Mouse (Mus musculus) lung, postnatal 14 days (tissue): ENCODE results near the gene Olfr603.
"Not testable (repeated sequence)": the region's sequence is repeated elsewhere in the genome, so short reads cannot be mapped to it uniquely, and the experiment has no call there.

ENCODE experiments used
- DNase-seq: peaks from one replicate; pipeline ENCODE4 v3.0.0; 2021

The Olfr603 gene

DNA sequence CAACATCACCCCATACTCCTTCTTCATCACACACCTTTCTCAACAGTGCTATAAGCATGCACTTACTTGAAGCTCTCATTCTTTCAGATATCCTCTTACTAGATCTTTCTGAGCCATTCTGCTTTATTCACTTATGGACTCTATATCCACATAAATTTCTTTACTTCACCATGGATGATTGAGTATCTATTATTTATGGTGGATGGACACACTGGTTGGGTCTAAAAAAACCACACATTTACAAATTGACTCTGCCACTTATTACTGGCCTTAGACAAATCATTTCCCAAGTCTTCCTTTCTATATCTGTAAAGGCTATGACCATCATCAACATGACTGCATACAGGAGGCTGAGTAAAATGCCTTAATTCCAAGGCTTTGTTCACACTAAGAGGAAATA lies at the start of gene Olfr603:
Olfr603 (minus strand) TSS at position 101 of the 400 bp plus-strand sequence.
- DNase-seq = no peak

GRCm38 (mm10) chr7:103414772-103415171 lies 28.8 kb upstream of the Olfr603 start, which contains the start of gene Usp17lc:
Usp17lc (plus strand) TSS chr7:103415072.
- DNase-seq = not testable (repeated sequence)

GRCm38 (mm10) chr7:103406521-103407055 lies 20.6 kb upstream of the Olfr603 start:
- DNase-seq = not testable (repeated sequence)

DNA sequence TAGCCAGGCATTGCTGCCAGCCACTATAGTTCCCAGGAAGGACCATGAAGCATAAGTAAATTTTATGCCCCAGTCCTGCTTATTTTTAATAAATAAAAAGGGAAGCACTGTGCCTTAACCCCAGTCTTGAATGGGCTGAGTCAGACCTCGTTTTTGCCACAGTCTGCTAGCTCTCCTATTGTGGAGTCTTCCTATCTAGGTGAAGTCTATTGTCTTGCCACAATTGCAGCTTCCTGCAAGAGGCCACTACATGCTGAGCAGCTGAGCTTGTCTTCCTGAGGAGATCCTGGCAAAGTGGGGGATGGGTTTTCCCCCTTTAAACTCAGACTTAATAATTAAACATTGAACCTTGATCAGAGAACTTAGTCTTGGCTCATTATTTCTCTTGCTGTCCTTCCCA lies 13.0 kb upstream of the Olfr603 start:
- no peak for DNase-seq

GRCm38 (mm10) chr7:103397758-103398157 lies 11.8 kb upstream of the Olfr603 start:
- no peak for DNase-seq

DNA sequence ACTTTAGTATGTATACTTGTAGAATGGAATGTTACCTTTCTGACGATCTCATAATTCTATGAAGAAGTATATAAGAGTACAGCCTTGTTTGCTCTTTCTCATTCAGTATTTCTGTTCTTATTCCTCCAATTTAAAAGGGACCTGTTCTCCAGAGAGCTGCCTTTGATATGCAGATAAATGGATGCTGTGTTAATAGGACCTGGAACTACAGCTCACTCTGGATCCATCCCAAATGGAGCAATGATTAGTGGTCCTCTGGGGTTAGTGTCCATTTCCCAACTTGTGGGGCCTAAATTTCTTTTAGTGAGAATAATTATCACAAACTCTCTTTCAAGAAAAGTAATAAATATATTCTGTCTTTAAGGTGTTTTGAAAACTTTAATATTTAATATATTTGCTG lies 23.4 kb downstream of the Olfr603 start, which contains the start of gene Olfr601:
Olfr601 (minus strand) TSS at position 101 of the 400 bp plus-strand sequence.
- no peak for DNase-seq

DNA sequence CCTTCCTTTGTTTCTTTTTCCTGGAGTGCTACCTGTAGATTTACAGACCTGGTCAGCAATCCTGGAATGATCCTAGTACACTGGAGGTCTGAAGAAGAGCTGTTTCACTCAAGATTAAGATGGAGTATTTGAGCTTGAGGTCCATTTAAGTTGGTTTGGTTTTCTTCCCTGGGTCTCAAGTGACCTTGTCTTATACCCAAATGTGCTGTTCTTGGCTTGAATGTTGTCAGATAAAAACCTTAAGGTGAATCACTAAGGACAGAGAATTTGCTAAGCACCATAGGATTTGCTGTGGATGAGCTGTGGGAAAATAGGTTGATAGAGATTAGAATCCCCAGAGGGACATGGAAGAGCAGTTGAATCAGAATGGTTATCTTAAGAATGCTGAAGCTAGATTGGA lies 36.4 kb downstream of the Olfr603 start, which contains the start of gene Olfr600:
Olfr600 (minus strand) TSS at position 101 of the 400 bp plus-strand sequence.
- DNase-seq = no peak

DNA sequence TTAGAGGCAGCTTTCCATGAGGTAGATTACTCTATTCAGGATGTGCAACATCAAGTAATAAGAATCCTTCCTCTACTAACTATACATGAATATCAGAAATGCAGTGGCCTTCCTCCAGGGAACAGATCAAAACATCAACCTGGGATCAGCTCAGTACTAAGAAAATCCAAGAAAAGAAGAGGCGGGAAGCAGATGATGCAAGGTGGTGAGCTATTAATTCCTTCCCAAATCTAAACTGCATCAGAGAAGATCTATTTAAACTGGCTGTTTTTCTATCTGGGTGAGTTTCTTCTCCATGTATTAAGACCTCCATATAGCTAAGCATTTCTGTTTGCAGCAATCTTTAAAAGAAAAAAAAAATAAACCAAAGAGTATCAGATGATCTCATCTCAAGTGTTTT lies 50.4 kb downstream of the Olfr603 start, which contains the start of gene Olfr599:
Olfr599 (plus strand) TSS at position 301 of the 400 bp plus-strand sequence.
- no peak for DNase-seq
